Mouse (Mus musculus) megakaryocyte, embryonic 14.5 days (primary cell): Measurements from ENCODE around the gene Lmf2.

ENCODE experiments used
- FLI1 ChIP-seq: IDR thresholded peaks from 2 replicates; pipeline ENCODE4 v1.6.1; 2012; ENCODE audit warnings: low read length, inconsistent platforms, mixed read lengths
- GATA1 ChIP-seq: IDR thresholded peaks from 3 replicates; pipeline ENCODE4 v1.6.1; 2012; ENCODE audit warnings: mixed read lengths, low read length, inconsistent platforms, borderline replicate concordance

GRCm38 (mm10) chr15:89377938-89378828, 22.7 kb upstream of the Lmf2 start:
- TF ChIP-seq GATA1 (no peak), FLI1 (no peak)
